Mouse (Mus musculus) layer of hippocampus, adult 2 months (tissue): ENCODE measurements at regions not wholly inside any gene's neighbourhood (a gene's known extent, or its start where the extent isn't known, plus 50 kb on each side); places are given as distances from the start of the nearest gene placed in this dataset.

Source experiments
- DNase-seq, 2 experiments: peaks; one replicate each; pipeline ENCODE4 v3.0.0; 2022; ENCODE audit warnings: low spot score in 2 of 2
- H3K27ac ChIP-seq: fragments of 200-600 bp; 2 replicates; pipeline ENCODE4 v1.8.1; 2022
- H3K4me3 ChIP-seq: fragments of 200-600 bp; 2 replicates; pipeline ENCODE4 v1.8.1; 2022; ENCODE audit warnings: mild to moderate bottlenecking
- CTCF ChIP-seq: fragments of 200-600 bp; conservative IDR thresholded peaks from 2 replicates; pipeline ENCODE4 v1.8.1; 2022; ENCODE audit warnings: antibody characterized with exemption, mild to moderate bottlenecking, moderate library complexity

GRCm38 (mm10) chr17:49189765-49190164 lies 238.4 kb upstream of the Mocs1 start:
- Histone ChIP-seq H3K4me3 (no peak overlapping the region), H3K27ac (no peak overlapping the region)
- peak in 1 of 2 experiments; percentile 62 for DNase-seq
- peak; percentile 81 for TF ChIP-seq CTCF

DNA sequence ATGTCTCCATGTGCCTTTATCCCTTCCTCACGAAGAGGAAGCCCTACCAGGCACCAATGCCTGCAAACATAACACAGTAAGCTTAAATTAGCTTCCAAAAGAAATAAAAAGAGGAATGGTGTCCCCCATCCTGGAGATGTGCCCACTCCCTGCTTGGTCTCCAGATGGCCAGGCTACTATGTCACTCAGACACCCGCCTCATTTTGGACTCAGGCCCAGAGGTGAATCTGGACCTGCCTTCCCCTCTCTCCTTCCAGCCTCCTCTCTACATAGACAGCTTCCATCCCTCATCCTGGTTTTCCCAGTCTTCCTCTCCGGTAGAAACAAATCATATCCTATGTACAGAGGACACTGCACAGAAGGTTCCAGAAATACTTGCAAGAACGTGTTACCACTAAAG lies 237.8 kb upstream of the Mocs1 start:
- no peak for DNase-seq
- Histone ChIP-seq H3K27ac (no peak overlapping the region), H3K4me3 (no peak overlapping the region)
- TF ChIP-seq CTCF = no peak

- no peak for TF ChIP-seq CTCF
- Histone ChIP-seq H3K4me3 (no peak overlapping the region), H3K27ac (no peak overlapping the region)
- DNase-seq = no peak
Measured at GRCm38 (mm10) chr17:49196046-49196684, 232.0 kb upstream of the Mocs1 start.

GRCm38 (mm10) chr17:49201495-49201894 lies 226.7 kb upstream of the Mocs1 start:
- no peak for TF ChIP-seq CTCF
- DNase-seq = no peak
- no peak overlapping the region for H3K4me3 ChIP-seq
- no peak overlapping the region for H3K27ac ChIP-seq

- DNase-seq = no peak
- no peak overlapping the region for H3K4me3 ChIP-seq
- no peak overlapping the region for H3K27ac ChIP-seq
- TF ChIP-seq CTCF = no peak
Measured at GRCm38 (mm10) chr17:49205095-49205494, 223.1 kb upstream of the Mocs1 start.

DNA sequence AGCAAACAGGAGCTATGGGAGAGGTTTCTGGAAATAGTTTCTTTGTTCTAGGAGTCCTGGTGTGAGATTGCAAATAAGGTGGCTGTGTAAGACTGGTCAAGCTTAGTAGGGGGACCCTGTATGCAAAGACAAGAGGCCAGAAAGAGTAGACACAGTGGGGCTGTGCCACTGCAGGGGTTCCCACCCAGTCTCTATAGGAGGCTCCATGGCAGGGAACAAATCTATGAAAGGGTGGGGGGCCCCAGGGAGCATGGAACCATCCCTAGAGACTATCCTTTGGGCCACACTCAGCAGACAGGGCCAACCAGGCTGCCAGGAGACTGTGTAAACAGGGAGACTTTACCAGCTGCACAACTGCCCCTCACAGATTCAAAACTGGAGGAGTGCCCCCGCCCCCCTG lies 222.6 kb upstream of the Mocs1 start:
- no peak for DNase-seq
- TF ChIP-seq CTCF = no peak
- no peak overlapping the region for H3K4me3 ChIP-seq
- H3K27ac ChIP-seq = no peak overlapping the region

DNA sequence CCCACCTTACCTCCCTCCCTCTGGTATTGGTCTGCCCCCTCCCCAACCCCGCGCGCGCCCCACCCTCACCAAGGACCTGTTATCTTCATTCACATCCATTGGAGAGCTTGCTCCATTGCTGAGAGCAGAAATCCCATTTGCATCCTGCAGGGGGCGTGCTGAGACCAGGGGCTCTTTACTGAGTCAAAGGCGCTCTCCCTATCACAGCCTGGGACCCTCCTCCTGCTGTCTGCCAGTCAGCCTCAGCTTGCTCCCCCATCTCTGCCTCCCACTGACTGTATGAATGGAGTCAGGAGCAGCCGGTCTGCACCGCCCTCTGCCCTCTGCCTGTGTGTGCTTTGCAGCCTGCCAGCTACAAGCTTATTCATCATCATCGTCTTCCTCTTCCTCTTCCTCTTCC lies 221.5 kb upstream of the Mocs1 start:
- Histone ChIP-seq H3K27ac (no peak overlapping the region), H3K4me3 (no peak overlapping the region)
- DNase-seq = peak; percentile 38 to 67
- peak; percentile 76 for TF ChIP-seq CTCF

GRCm38 (mm10) chr17:49208315-49208820 lies 219.8 kb upstream of the Mocs1 start:
- Histone ChIP-seq H3K4me3 (no peak overlapping the region), H3K27ac (no peak overlapping the region)
- DNase-seq = no peak
- peak; percentile 57 for TF ChIP-seq CTCF

DNA sequence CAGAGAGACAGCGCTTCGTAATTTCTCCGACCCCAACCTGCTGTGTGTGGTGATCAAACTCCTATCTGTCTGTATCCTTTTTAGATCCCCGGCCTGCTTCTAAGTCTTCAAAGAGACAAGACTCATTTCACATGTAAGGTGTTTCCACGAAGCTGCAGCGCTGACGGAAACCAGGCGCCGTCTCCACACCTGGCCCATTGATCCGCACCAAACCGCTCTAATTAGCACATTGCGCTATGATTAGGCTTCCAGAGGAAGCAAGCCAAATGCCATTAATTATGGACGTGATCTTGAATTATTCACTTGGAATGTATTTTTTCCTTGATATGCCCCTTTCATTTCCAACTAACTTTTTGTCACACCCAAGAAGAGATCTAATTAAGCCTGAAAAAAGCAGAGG lies 215.2 kb upstream of the Mocs1 start:
- DNase-seq = no peak
- Histone ChIP-seq H3K27ac (no peak overlapping the region), H3K4me3 (no peak overlapping the region)
- TF ChIP-seq CTCF = no peak

DNA sequence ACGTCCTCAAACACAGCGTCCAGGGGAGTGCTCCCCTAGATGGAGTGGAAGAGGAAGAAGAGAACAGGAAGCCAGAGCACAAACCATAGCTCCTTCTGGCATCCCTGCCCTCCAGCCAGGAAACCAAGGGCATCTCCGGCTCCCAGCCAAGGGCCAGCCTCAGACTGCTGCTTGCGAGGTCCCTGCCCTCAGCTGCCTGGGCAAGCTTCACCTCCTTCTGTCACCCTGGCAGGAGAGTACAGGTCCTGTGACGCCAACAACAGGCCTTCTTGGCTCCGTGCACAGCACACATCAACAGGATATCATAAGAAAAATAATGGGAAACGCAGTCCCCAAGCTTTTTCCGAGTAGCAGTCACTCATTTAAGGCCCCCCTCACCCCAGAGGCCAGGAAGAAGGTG lies 212.9 kb upstream of the Mocs1 start:
- no peak for TF ChIP-seq CTCF
- no peak for DNase-seq
- Histone ChIP-seq H3K4me3 (no peak overlapping the region), H3K27ac (no peak overlapping the region)

GRCm38 (mm10) chr17:49219512-49220197 lies 208.5 kb upstream of the Mocs1 start:
- no peak for TF ChIP-seq CTCF
- no peak overlapping the region for H3K4me3 ChIP-seq
- peak overlapping the region; percentile 56; the same call in 1 of the 2 replicates for H3K27ac ChIP-seq
- peak; percentile 61 to 77 for DNase-seq

- no peak for TF ChIP-seq CTCF
- Histone ChIP-seq H3K4me3 (no peak overlapping the region), H3K27ac (no peak overlapping the region)
- DNase-seq = no peak
Measured at GRCm38 (mm10) chr17:49223212-49223611, 204.9 kb upstream of the Mocs1 start.

- TF ChIP-seq CTCF = no peak
- no peak overlapping the region for H3K4me3 ChIP-seq
- DNase-seq = no peak
- H3K27ac ChIP-seq = no peak overlapping the region
Measured at GRCm38 (mm10) chr17:49223651-49224050, 204.5 kb upstream of the Mocs1 start.
